Mouse (Mus musculus): ENCODE results near the gene Rnf135. TPM values are rescaled to one million over a fixed set of nuclear protein-coding genes. Genes with fewer than 3 reads are reported as not detected.

Gene Rnf135
- total and polyA plus RNA-seq, 3 experiments, result 10.9 to 12.4 (median 11.3) TPM

- no peak overlapping the region for H3K27ac ChIP-seq (ENCODE audit: insufficient read depth, low read depth)
- DNase-seq (ENCODE audit: extremely low read depth), result no peak
- no peak overlapping the region for H3K9ac ChIP-seq (ENCODE audit: insufficient read depth, low read depth)
- H3K79me2 ChIP-seq (replicated peaks; ENCODE audit: control insufficient read depth, extremely low read depth, insufficient read depth, poor library complexity, severe bottlenecking), result peaks cover 34% of the 10 kb centered on the region
- no peaks in the 10 kb centered on the region for H3K9me3 ChIP-seq (replicated peaks; ENCODE audit: low read length)
- TF ChIP-seq E2F4 (IDR thresholded peaks at IDR 0.05; ENCODE audit: insufficient replicate concordance, low read depth, low read length) (no peak), ZMIZ1 (IDR thresholded peaks at IDR 0.05; ENCODE audit: low read depth, low read length) (no peak), RAD21 (IDR thresholded peaks at IDR 0.05; ENCODE audit: low read depth, low read length) (no peak), BHLHE40 (IDR thresholded peaks at IDR 0.05; ENCODE audit: low read depth, low read length) (no peak), SMC3 (IDR thresholded peaks at IDR 0.05; ENCODE audit: low read depth, low read length) (no peak), ZNF384 (IDR thresholded peaks at IDR 0.05; ENCODE audit: low read depth, low read length) (no peak)
- H3K4me2 ChIP-seq (ENCODE audit: insufficient read depth, low read depth, poor library complexity, severe bottlenecking), result no peak overlapping the region
- no peak overlapping the region for H3K4me3 ChIP-seq (replicated peaks in 1 of 3; ENCODE audit: low read depth in 2 of 3, low read length in 2 of 3, poor library complexity in 1 of 3)
- dilution Hi-C loops (cut with MboI; ENCODE audit: extremely low pct_ligation_motif_present, extremely low pct_unique_long_range_greater_than_20kb, low sequenced_read_pairs), result no loop called here
- H3K27me3 ChIP-seq (replicated peaks), result no peaks in the 10 kb centered on the region
- peaks cover 51 to 79% of the 10 kb centered on the region in 2 experiments for H3K36me3 ChIP-seq (replicated peaks in 1 of 2; ENCODE audit: control insufficient read depth in 1 of 2, insufficient read depth in 1 of 2, low read length in 1 of 2)
- in situ Hi-C loops (cut with MboI; ENCODE audit: low pct_ligation_motif_present, low pct_unique_long_range_greater_than_20kb, low sequenced_read_pairs), result no loop called here
- H3K4me1 ChIP-seq (ENCODE audit: control insufficient read depth in 1 of 2, insufficient read depth in 2 of 2), result peaks cover 4 to 28% of the 10 kb centered on the region in 2 experiments; a peak in 3 of 4 replicates
Observed at GRCm38 (mm10) chr11:80136786-80137185, 46.9 kb upstream of the Rnf135 start.

- Histone ChIP-seq H3K4me2 (ENCODE audit: insufficient read depth, low read depth, poor library complexity, severe bottlenecking) (no peak overlapping the region), H3K9ac (ENCODE audit: insufficient read depth, low read depth) (no peak overlapping the region), H3K36me3 (replicated peaks in 1 of 2; ENCODE audit: control insufficient read depth in 1 of 2, insufficient read depth in 1 of 2, low read length in 1 of 2) (peaks cover 43 to 69% of the 10 kb centered on the region in 2 experiments), H3K27me3 (replicated peaks) (no peaks in the 10 kb centered on the region), H3K4me1 (ENCODE audit: control insufficient read depth in 1 of 2, insufficient read depth in 2 of 2) (peaks cover 4 to 28% of the 10 kb centered on the region in 2 experiments; a peak in 3 of 4 replicates), H3K9me3 (replicated peaks; ENCODE audit: low read length) (no peaks in the 10 kb centered on the region), H3K79me2 (replicated peaks; ENCODE audit: control insufficient read depth, extremely low read depth, insufficient read depth, poor library complexity, severe bottlenecking) (peaks cover 35% of the 10 kb centered on the region), H3K4me3 (replicated peaks in 1 of 3; ENCODE audit: low read depth in 2 of 3, low read length in 2 of 3, poor library complexity in 1 of 3) (no peak overlapping the region), H3K27ac (ENCODE audit: insufficient read depth, low read depth) (no peak overlapping the region)
- dilution Hi-C loops (cut with MboI; ENCODE audit: extremely low pct_ligation_motif_present, extremely low pct_unique_long_range_greater_than_20kb, low sequenced_read_pairs) (no loop called here), in situ Hi-C loops (cut with MboI; ENCODE audit: low pct_ligation_motif_present, low pct_unique_long_range_greater_than_20kb, low sequenced_read_pairs) (no loop called here)
- no peak for DNase-seq (ENCODE audit: extremely low read depth)
- TF ChIP-seq BHLHE40 (IDR thresholded peaks at IDR 0.05; ENCODE audit: low read depth, low read length), result no peak
- no peak for TF ChIP-seq ZC3H11A (IDR thresholded peaks at IDR 0.05; ENCODE audit: low read depth, low read length)
- no peak for TF ChIP-seq PAX5 (IDR thresholded peaks at IDR 0.05; ENCODE audit: low read length)
- no peak for TF ChIP-seq ETS1 (conservative IDR thresholded peaks at IDR 0.05; ENCODE audit: low read depth, low read length)
- no peak for TF ChIP-seq NELFE (IDR thresholded peaks at IDR 0.05; ENCODE audit: low read depth, low read length)
- no peak for TF ChIP-seq RAD21 (IDR thresholded peaks at IDR 0.05; ENCODE audit: low read depth, low read length)
- no peak for TF ChIP-seq POLR2A (IDR thresholded peaks at IDR 0.05; ENCODE audit: low read depth, low read length)
- TF ChIP-seq IRF4 (IDR thresholded peaks at IDR 0.05; ENCODE audit: low read depth, low read length), result no peak
- no peak for TF ChIP-seq ZMIZ1 (IDR thresholded peaks at IDR 0.05; ENCODE audit: low read depth, low read length)
- TF ChIP-seq JUND (conservative IDR thresholded peaks at IDR 0.05; ENCODE audit: low read depth, low read length), result no peak
- TF ChIP-seq USF2 (conservative IDR thresholded peaks at IDR 0.05; ENCODE audit: low read depth, low read length), result no peak
- TF ChIP-seq TCF12 (IDR thresholded peaks at IDR 0.05; ENCODE audit: low read depth, low read length), result no peak
- TF ChIP-seq RCOR1 (conservative IDR thresholded peaks at IDR 0.05; ENCODE audit: low read depth, low read length), result no peak
- TF ChIP-seq HCFC1 (IDR thresholded peaks at IDR 0.05; ENCODE audit: low read depth, low read length), result no peak
- TF ChIP-seq GABPA (IDR thresholded peaks at IDR 0.05; ENCODE audit: insufficient replicate concordance, low read depth, low read length), result no peak
- TF ChIP-seq CHD2 (IDR thresholded peaks at IDR 0.05; ENCODE audit: low read length), result no peak
- TF ChIP-seq MYC (IDR thresholded peaks at IDR 0.05; ENCODE audit: low read depth, low read length), result no peak
Observed at GRCm38 (mm10) chr11:80137773-80138172, 45.9 kb upstream of the Rnf135 start.

Measured in CH12.LX (cell line).